Mouse (Mus musculus) retina, postnatal 1 day (tissue): ENCODE data around the gene Smarcd1.

Experiments
- DNase-seq: peaks from one replicate; pipeline ENCODE4 v3.0.0-alpha.2; 2012

Smarcd1 gene

GRCm38 (mm10) chr15:99740229-99740628 is 38.3 kb downstream of the Smarcd1 start:
- no peak for DNase-seq

GRCm38 (mm10) chr15:99754204-99754603 is 52.3 kb downstream of the Smarcd1 start:
- DNase-seq, result no peak
